Comparison of ENCODE assay signal across 8 mouse cellular contexts in genomic region chr4:63560079-63560478, GRCm38 (mm10). TPM values are rescaled to one million over a fixed set of nuclear protein-coding genes. Genes with fewer than 3 reads are reported as not detected.
DNase-seq lines count a peak whose midpoint lies in the region; ATAC-seq and TF ChIP-seq lines count a peak whose summit lies in the region.

No protein-coding gene starts in this region.

- H3K27ac ChIP-seq in kidney, postnatal 0 days = no peak overlapping the region
- no peak overlapping the region for H3K27ac ChIP-seq in kidney, embryonic 15.5 days
- H3K27ac ChIP-seq in limb, embryonic 10.5 days = peak overlapping the region; percentile 97

- WGBS in kidney, postnatal 0 days = 80% methylated on average over 8 of the region's 8 CpGs
- WGBS in kidney, embryonic 15.5 days = 84% methylated on average over 8 of the region's 8 CpGs
- 87% methylated on average over 8 of the region's 8 CpGs for WGBS in limb, embryonic 10.5 days

- no peaks in the 10 kb centered on the region for H3K36me3 ChIP-seq in kidney, postnatal 0 days (ENCODE audit: insufficient read depth, low read length)
- H3K36me3 ChIP-seq in kidney, embryonic 15.5 days = peaks cover 7% of the 10 kb centered on the region
- H3K36me3 ChIP-seq in limb, embryonic 10.5 days = peaks cover 19% of the 10 kb centered on the region
- H3K36me3 ChIP-seq in splenic B cell, adult 2 months (ENCODE audit: control insufficient read depth, insufficient read depth, low read length, poor library complexity, severe bottlenecking) = 0 out of 2 replicates have a peak, but pooled peaks cover 2% of the 10 kb centered on the region

- peaks cover 27% of the 10 kb centered on the region for H3K4me1 ChIP-seq in kidney, postnatal 0 days (replicated peaks; ENCODE audit: insufficient read depth, low read length)
- peaks cover 51% of the 10 kb centered on the region for H3K4me1 ChIP-seq in kidney, embryonic 15.5 days
- peaks cover 62% of the 10 kb centered on the region for H3K4me1 ChIP-seq in limb, embryonic 10.5 days

- no peak for DNase-seq in kidney, postnatal 0 days (ENCODE audit: low spot score)
- DNase-seq in adipocyte (ENCODE audit: low spot score) = peak; percentile 70
- no peak for DNase-seq in limb, embryonic 10.5 days (ENCODE audit: low spot score)
- peak; percentile 39 for DNase-seq in splenic B cell, adult 2 months (ENCODE audit: low read depth, low spot score)
- no peak for DNase-seq in right cerebral cortex, adult 2 months (ENCODE audit: low spot score in 2 of 2)
- no peak for DNase-seq in ovary, postnatal 10 days (ENCODE audit: low spot score)

- no peaks in the 10 kb centered on the region for H3K27me3 ChIP-seq in kidney, postnatal 0 days (ENCODE audit: insufficient read depth, low read length)
- H3K27me3 ChIP-seq in kidney, embryonic 15.5 days = no peaks in the 10 kb centered on the region
- H3K27me3 ChIP-seq in limb, embryonic 10.5 days (ENCODE audit: low read depth, poor library complexity, severe bottlenecking) = no peaks in the 10 kb centered on the region
- H3K27me3 ChIP-seq in splenic B cell, adult 2 months (ENCODE audit: control insufficient read depth, insufficient read depth, low read length, poor library complexity, severe bottlenecking) = no peaks in the 10 kb centered on the region

- no peak overlapping the region for H3K9ac ChIP-seq in kidney, postnatal 0 days (ENCODE audit: low read depth, low read length)
- no peak overlapping the region for H3K9ac ChIP-seq in kidney, embryonic 15.5 days

- no peak overlapping the region for H3K4me3 ChIP-seq in kidney, postnatal 0 days (replicated peaks; ENCODE audit: low read depth, low read length)
- no peak overlapping the region for H3K4me3 ChIP-seq in kidney, embryonic 15.5 days (replicated peaks)
- no peak overlapping the region for H3K4me3 ChIP-seq in limb, embryonic 10.5 days

- H3K9me3 ChIP-seq in kidney, postnatal 0 days (replicated peaks; ENCODE audit: low read length) = no peaks in the 10 kb centered on the region
- H3K9me3 ChIP-seq in kidney, embryonic 15.5 days (replicated peaks) = no peaks in the 10 kb centered on the region
- H3K9me3 ChIP-seq in limb, embryonic 10.5 days (replicated peaks) = no peaks in the 10 kb centered on the region

- ATAC-seq in kidney, postnatal 0 days (replicated peaks; ENCODE audit: low FRiP score, low read depth) = no peak
- no peak for ATAC-seq in kidney, embryonic 15.5 days (replicated peaks; ENCODE audit: low FRiP score)
- ATAC-seq in frontal cortex, adult (ENCODE audit: low TSS enrichment) = no peak

- peak; percentile 40; the same call in 1 of the 2 replicates for TF ChIP-seq CTCF in kidney, postnatal 0 days (IDR thresholded peaks at IDR 0.05; ENCODE audit: low read depth)

- no peak overlapping the region for H3K4me2 ChIP-seq in kidney, postnatal 0 days (ENCODE audit: low read length)
- no peak overlapping the region for H3K4me2 ChIP-seq in kidney, embryonic 15.5 days

RNA-seq across cellular contexts. Expression of gene Tmem268, which starts 1.5 kb away (rescaled TPM):
- polyA plus RNA-seq in kidney, postnatal 0 days (2015; fragmentation: Nextera tagmentation; extraction: Ambion mirVana) = 5.3 and 5.4 TPM in 2 replicates
- 5.9 and 7.8 TPM in 2 replicates for polyA plus RNA-seq in kidney, embryonic 15.5 days (2015; fragmentation: Nextera tagmentation; extraction: Ambion mirVana)
- polyA plus RNA-seq in limb, embryonic 10.5 days (2016; fragmentation: Nextera tagmentation; extraction: Ambion mirVana) = 12.7 and 14.4 TPM in 2 replicates

RNA-seq across cellular contexts. Expression of gene Atp6v1g1, which starts 15.5 kb away (rescaled TPM):
- 405 and 416 TPM in 2 replicates for polyA plus RNA-seq in kidney, postnatal 0 days (2015; fragmentation: Nextera tagmentation; extraction: Ambion mirVana)
- polyA plus RNA-seq in kidney, embryonic 15.5 days (2015; fragmentation: Nextera tagmentation; extraction: Ambion mirVana) = 287 and 307 TPM in 2 replicates
- polyA plus RNA-seq in limb, embryonic 10.5 days (2016; fragmentation: Nextera tagmentation; extraction: Ambion mirVana) = 204 and 239 TPM in 2 replicates

RNA-seq across cellular contexts. Expression of gene Gm11213, which starts 45.0 kb away (rescaled TPM):
- polyA plus RNA-seq in kidney, postnatal 0 days (2015; fragmentation: Nextera tagmentation; extraction: Ambion mirVana) = not detected in 2 replicates
- not detected in 2 replicates for polyA plus RNA-seq in kidney, embryonic 15.5 days (2015; fragmentation: Nextera tagmentation; extraction: Ambion mirVana)
- polyA plus RNA-seq in limb, embryonic 10.5 days (2016; fragmentation: Nextera tagmentation; extraction: Ambion mirVana) = not detected in 2 replicates

Comparison
In these comparisons a context has a peak if more than half of its experiments do, and no peak if none do; other contexts are left out.
1. DNase-seq: peak in adipocyte (single experiment) and splenic B cell, adult 2 months (single experiment); none in kidney, postnatal 0 days (single experiment), limb, embryonic 10.5 days (single experiment), right cerebral cortex, adult 2 months (0 of 2) and ovary, postnatal 10 days (single experiment).